Mouse (Mus musculus) gastrocnemius, adult 18-20 months (tissue): ENCODE data around the gene Limd1. TPM values are rescaled to one million over a fixed set of nuclear protein-coding genes. Genes with fewer than 3 reads are reported as not detected.

Experiments
- total RNA-seq, 2 experiments: library from RNA; stranded (reverse); gene quantifications; 2 replicates each; pipeline ENCODE4 v1.2.3; 2021

Gene Limd1
- total RNA-seq, 2 experiments from 2014 or later = 31.3 to 37.1 TPM

Other genes starting within 250 kb of the Limd1 start
- under 1 TPM; 0.47 to 0.53 TPM for gene Tmem158, start 217.9 kb upstream of the Limd1 start, total RNA-seq
- gene Lars2, start 111.8 kb upstream of the Limd1 start, total RNA-seq = 10 to 100 TPM; 25.3 to 32.4 TPM
- 10 to 100 TPM; 18.2 to 22.7 TPM for gene Sacm1l, start 51.1 kb downstream of the Limd1 start, total RNA-seq
- gene Slc6a20b, start 153.9 kb downstream of the Limd1 start, total RNA-seq = not detected
- not detected for gene Ccr9, start 199.7 kb downstream of the Limd1 start, total RNA-seq
- under 1 TPM in 1 of 2 experiments, not detected in 1; 0.05 TPM for gene Slc6a20a, start 200.2 kb downstream of the Limd1 start, total RNA-seq
- 10 to 100 TPM; 19.6 to 20.0 TPM for gene Lztfl1, start 239.0 kb downstream of the Limd1 start, total RNA-seq